Mouse (Mus musculus): ENCODE measurements around the gene Tmem63a. TPM values are rescaled to one million over a fixed set of nuclear protein-coding genes. Genes with fewer than 3 reads are reported as not detected.

Tmem63a gene
- total and polyA plus RNA-seq, 3 experiments, result 0.89 to 3.0 (median 2.2) TPM

DNA sequence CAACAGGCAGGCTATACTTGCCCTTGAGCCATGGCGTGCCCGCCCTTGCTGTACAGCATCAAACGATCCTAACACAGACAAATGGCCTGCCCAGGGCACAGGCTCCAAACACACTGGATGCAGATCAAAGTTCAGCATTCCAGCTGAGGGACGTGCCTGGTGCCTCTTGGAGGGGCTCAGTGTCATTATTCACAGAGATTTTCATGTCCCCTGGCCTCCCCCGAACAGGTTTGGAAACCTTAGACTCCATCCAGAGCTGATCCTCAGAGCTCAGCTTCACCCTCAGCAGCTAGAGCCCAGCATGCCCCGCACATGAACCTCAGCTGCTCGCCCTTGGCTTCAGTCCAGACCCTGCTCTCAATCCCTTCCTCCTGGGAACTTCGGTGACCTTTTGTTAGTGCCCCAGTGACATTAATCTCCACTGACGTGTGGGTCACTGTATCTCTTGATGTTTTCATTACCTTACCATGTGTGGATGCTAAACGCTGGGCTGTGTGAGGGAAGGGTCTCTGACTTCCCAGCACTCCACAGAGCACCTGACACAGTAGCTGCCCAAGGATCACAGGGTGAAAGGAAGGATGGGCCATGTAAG, 58.5 kb downstream of the Tmem63a start:
- dilution Hi-C loops (cut with MboI; ENCODE audit: extremely low pct_ligation_motif_present, extremely low pct_unique_long_range_greater_than_20kb, low sequenced_read_pairs), result no loop called here
- in situ Hi-C loops (cut with MboI; ENCODE audit: low pct_ligation_motif_present, low pct_unique_long_range_greater_than_20kb, low sequenced_read_pairs), result loop anchor here (25.0 kb wide), 1 partner anchor 537 kb away; no protein-coding TSS in a partner anchor
- no peak for TF ChIP-seq NRF1 (IDR thresholded peaks at IDR 0.05; ENCODE audit: low read depth, low read length)
- TF ChIP-seq MEF2A (IDR thresholded peaks at IDR 0.05; ENCODE audit: borderline replicate concordance, low read depth, low read length), result no peak
- TF ChIP-seq E2F4 (IDR thresholded peaks at IDR 0.05; ENCODE audit: insufficient replicate concordance, low read depth, low read length), result no peak
- TF ChIP-seq POLR2AphosphoS2 (IDR thresholded peaks at IDR 0.05; ENCODE audit: low read depth, low read length), result no peak
- no peak for TF ChIP-seq IRF4 (IDR thresholded peaks at IDR 0.05; ENCODE audit: low read depth, low read length)
- no peak for TF ChIP-seq MAFK (IDR thresholded peaks at IDR 0.05; ENCODE audit: insufficient replicate concordance, low read length)
- TF ChIP-seq CHD1 (IDR thresholded peaks at IDR 0.05; ENCODE audit: low read depth, low read length), result no peak
- no peak for TF ChIP-seq ETS1 (conservative IDR thresholded peaks at IDR 0.05; ENCODE audit: low read depth, low read length)
- TF ChIP-seq JUN (IDR thresholded peaks at IDR 0.05; ENCODE audit: insufficient read depth, low read depth, low read length), result no peak
- TF ChIP-seq MAZ (IDR thresholded peaks at IDR 0.05; ENCODE audit: low read depth, low read length), result no peak
- no peak for TF ChIP-seq GABPA (IDR thresholded peaks at IDR 0.05; ENCODE audit: insufficient replicate concordance, low read depth, low read length)
- TF ChIP-seq ZC3H11A (IDR thresholded peaks at IDR 0.05; ENCODE audit: low read depth, low read length), result no peak
- TF ChIP-seq PAX5 (IDR thresholded peaks at IDR 0.05; ENCODE audit: low read length), result no peak
- no peak for TF ChIP-seq RCOR1 (conservative IDR thresholded peaks at IDR 0.05; ENCODE audit: low read depth, low read length)
- no peak for TF ChIP-seq CTCF (conservative IDR thresholded peaks at IDR 0.05 in 1 of 2, IDR thresholded peaks at IDR 0.05 in 1 of 2; ENCODE audit: low read depth in 2 of 2, low read length in 2 of 2)
- Histone ChIP-seq H3K79me2 (replicated peaks; ENCODE audit: control insufficient read depth, extremely low read depth, insufficient read depth, poor library complexity, severe bottlenecking) (no peaks in the 10 kb centered on the region), H3K4me1 (ENCODE audit: control insufficient read depth in 1 of 2, insufficient read depth in 2 of 2) (no peaks in the 10 kb centered on the region; a peak in 1 of 4 replicates), H3K4me2 (ENCODE audit: insufficient read depth, low read depth, poor library complexity, severe bottlenecking) (no peak overlapping the region), H3K36me3 (replicated peaks in 1 of 2; ENCODE audit: control insufficient read depth in 1 of 2, insufficient read depth in 1 of 2, low read length in 1 of 2) (peaks cover 0 to 16% of the 10 kb centered on the region in 2 experiments), H3K4me3 (replicated peaks in 1 of 3; ENCODE audit: low read depth in 2 of 3, low read length in 2 of 3, poor library complexity in 1 of 3) (no peak overlapping the region), H3K9me3 (replicated peaks; ENCODE audit: low read length) (no peaks in the 10 kb centered on the region), H3K27ac (ENCODE audit: insufficient read depth, low read depth) (no peak overlapping the region), H3K27me3 (replicated peaks) (no peaks in the 10 kb centered on the region), H3K9ac (ENCODE audit: insufficient read depth, low read depth) (no peak overlapping the region)
- no peak for DNase-seq (ENCODE audit: extremely low read depth)

DNA sequence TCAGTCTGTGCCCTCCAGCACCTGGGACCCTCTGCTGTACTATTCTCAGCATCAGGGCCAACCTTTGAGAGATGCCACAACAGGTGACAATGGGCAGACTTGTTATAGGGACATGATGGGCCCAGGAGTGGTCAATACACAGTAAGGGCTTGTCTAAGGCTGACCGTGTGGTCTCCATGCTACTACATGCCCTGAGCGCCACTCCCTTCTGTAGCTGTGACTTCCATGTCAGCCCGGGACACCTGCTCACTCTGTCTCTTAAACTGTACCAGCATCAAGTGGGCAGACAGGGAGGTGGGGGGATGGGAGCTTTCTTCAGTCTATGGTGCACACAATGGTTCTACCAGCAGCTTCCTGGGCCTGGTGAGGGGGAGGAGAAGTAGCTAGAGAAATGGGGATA, 59.1 kb downstream of the Tmem63a start:
- dilution Hi-C loops (cut with MboI; ENCODE audit: extremely low pct_ligation_motif_present, extremely low pct_unique_long_range_greater_than_20kb, low sequenced_read_pairs) (no loop called here), in situ Hi-C loops (cut with MboI; ENCODE audit: low pct_ligation_motif_present, low pct_unique_long_range_greater_than_20kb, low sequenced_read_pairs) (loop anchor here (25.0 kb wide), 1 partner anchor 536 kb away; no protein-coding TSS in a partner anchor)
- H3K27me3 ChIP-seq (replicated peaks), result no peaks in the 10 kb centered on the region
- no peaks in the 10 kb centered on the region for H3K9me3 ChIP-seq (replicated peaks; ENCODE audit: low read length)
- TF ChIP-seq USF1 (IDR thresholded peaks at IDR 0.05; ENCODE audit: low read depth, low read length) (no peak), MAX (IDR thresholded peaks at IDR 0.05; ENCODE audit: low read length) (no peak), POLR2A (IDR thresholded peaks at IDR 0.05; ENCODE audit: low read depth, low read length) (no peak), GABPA (IDR thresholded peaks at IDR 0.05; ENCODE audit: insufficient replicate concordance, low read depth, low read length) (no peak), MXI1 (IDR thresholded peaks at IDR 0.05; ENCODE audit: low read depth, low read length) (no peak), POLR2AphosphoS2 (IDR thresholded peaks at IDR 0.05; ENCODE audit: low read depth, low read length) (no peak), CHD1 (IDR thresholded peaks at IDR 0.05; ENCODE audit: low read depth, low read length) (no peak), MAZ (IDR thresholded peaks at IDR 0.05; ENCODE audit: low read depth, low read length) (no peak), ZKSCAN1 (IDR thresholded peaks at IDR 0.05; ENCODE audit: borderline replicate concordance, low read depth, low read length) (no peak), CHD2 (IDR thresholded peaks at IDR 0.05; ENCODE audit: low read length) (no peak), IRF4 (IDR thresholded peaks at IDR 0.05; ENCODE audit: low read depth, low read length) (no peak), PAX5 (IDR thresholded peaks at IDR 0.05; ENCODE audit: low read length) (no peak), MEF2A (IDR thresholded peaks at IDR 0.05; ENCODE audit: borderline replicate concordance, low read depth, low read length) (no peak), E2F4 (IDR thresholded peaks at IDR 0.05; ENCODE audit: insufficient replicate concordance, low read depth, low read length) (no peak)
- no peak for DNase-seq (ENCODE audit: extremely low read depth)
- no peak overlapping the region for H3K4me3 ChIP-seq (replicated peaks in 1 of 3; ENCODE audit: low read depth in 2 of 3, low read length in 2 of 3, poor library complexity in 1 of 3)
- no peak overlapping the region for H3K4me2 ChIP-seq (ENCODE audit: insufficient read depth, low read depth, poor library complexity, severe bottlenecking)
- H3K36me3 ChIP-seq (replicated peaks in 1 of 2; ENCODE audit: control insufficient read depth in 1 of 2, insufficient read depth in 1 of 2, low read length in 1 of 2), result peaks cover 0 to 10% of the 10 kb centered on the region in 2 experiments
- H3K27ac ChIP-seq (ENCODE audit: insufficient read depth, low read depth), result no peak overlapping the region
- no peaks in the 10 kb centered on the region; a peak in 1 of 4 replicates for H3K4me1 ChIP-seq (ENCODE audit: control insufficient read depth in 1 of 2, insufficient read depth in 2 of 2)
- no peak overlapping the region for H3K9ac ChIP-seq (ENCODE audit: insufficient read depth, low read depth)
- no peaks in the 10 kb centered on the region for H3K79me2 ChIP-seq (replicated peaks; ENCODE audit: control insufficient read depth, extremely low read depth, insufficient read depth, poor library complexity, severe bottlenecking)
